Mouse (Mus musculus) neural tube, embryonic 11.5 days (tissue): Measurements from ENCODE around the gene Ptprg. TPM values are rescaled to one million over a fixed set of nuclear protein-coding genes. Genes with fewer than 3 reads are reported as not detected.

Source experiments
- ATAC-seq: fragments of 200-750 bp; cut with Nextera tagmentation; 2 replicates; pipeline ENCODE4 v1.8.0; 2017; ENCODE audit warnings: moderate number of reproducible peaks, mild to moderate bottlenecking, moderate TSS enrichment, moderate library complexity; ENCODE audit not compliant: insufficient read depth, low FRiP score, low TSS enrichment
- DNase-seq: peaks from one replicate; pipeline ENCODE4 v3.0.0-alpha.2; 2015; ENCODE audit warnings: low spot score
- H3K27ac ChIP-seq: fragments of 300-500 bp; sonication (generic); 2 replicates; pipeline ENCODE4 v1.5.1; 2014; ENCODE audit warnings: low read depth, mild to moderate bottlenecking, low read length
- H3K27me3 ChIP-seq: fragments of 300-500 bp; sonication (generic); 2 replicates; pipeline ENCODE4 v1.6.1; 2014; ENCODE audit warnings: mild to moderate bottlenecking, low read length, mixed read lengths; ENCODE audit not compliant: control insufficient read depth, insufficient read depth
- H3K36me3 ChIP-seq: fragments of 300-500 bp; sonication (generic); 2 replicates; pipeline ENCODE4 v1.6.1; 2014; ENCODE audit warnings: mild to moderate bottlenecking, low read length, moderate library complexity, mixed read lengths; ENCODE audit not compliant: control insufficient read depth, insufficient read depth
- H3K4me1 ChIP-seq: fragments of 300-500 bp; sonication (generic); 2 replicates; pipeline ENCODE4 v1.6.1; 2014; ENCODE audit warnings: low read length, mixed read lengths; ENCODE audit not compliant: control insufficient read depth, insufficient read depth
- H3K4me2 ChIP-seq: fragments of 300-500 bp; sonication (generic); 2 replicates; pipeline ENCODE4 v1.6.1; 2014; ENCODE audit warnings: low read depth, mild to moderate bottlenecking, moderate library complexity
- H3K4me3 ChIP-seq: fragments of 300-500 bp; sonication (generic); 2 replicates; pipeline ENCODE4 v1.5.1; 2014; ENCODE audit warnings: low read depth, low read length
- H3K9ac ChIP-seq: fragments of 300-500 bp; sonication (generic); 2 replicates; pipeline ENCODE4 v1.6.1; 2014; ENCODE audit warnings: mild to moderate bottlenecking, low read length
- H3K9me3 ChIP-seq: fragments of 300-500 bp; sonication (generic); 2 replicates; pipeline ENCODE4 v1.6.1; 2016; ENCODE audit warnings: low read length; ENCODE audit not compliant: control insufficient read depth
- WGBS: fragments of 180-500 bp; shearing (Covaris S2); extraction: QIAGEN DNeasy Blood & Tissue Kit; methylation state at CpG from one replicate; pipeline ENCODE4 v1.1.7; 2014; 5-methylcytosine and 5-hydroxymethylcytosine counted together
- polyA plus RNA-seq: library from polyadenylated mRNA; unstranded; fragments of >200 nt; fragmentation: Nextera tagmentation; extraction: Ambion mirVana; gene quantifications from 2 replicates; pipeline ENCODE4 v1.2.1, GENCODE M21; 2014

Gene Ptprg
- polyA plus RNA-seq, 1 experiment from 2014 or later = 40.8 TPM

DNA sequence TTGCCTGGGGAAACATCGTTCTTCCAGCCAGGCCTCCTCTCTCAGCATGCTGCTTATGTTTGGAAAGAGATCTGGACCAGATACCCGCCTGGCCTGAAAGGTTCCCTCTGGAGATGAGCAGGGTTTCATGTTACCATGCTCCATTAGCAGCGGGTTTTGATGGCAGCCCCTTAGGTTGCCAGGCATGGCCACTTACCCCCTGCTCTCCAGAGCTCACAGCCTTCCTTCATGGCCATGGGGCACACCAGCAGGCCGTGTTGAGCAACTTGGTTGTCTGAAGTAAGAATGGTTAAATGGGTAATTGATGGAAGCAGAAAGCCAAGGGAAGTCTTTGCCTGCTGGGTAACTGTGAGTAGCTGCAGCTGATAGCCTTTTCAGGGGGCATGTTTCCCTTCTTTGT is 274.8 kb downstream of the Ptprg start:
- WGBS = 30% methylated on average over 4 of the region's 4 CpGs

DNA sequence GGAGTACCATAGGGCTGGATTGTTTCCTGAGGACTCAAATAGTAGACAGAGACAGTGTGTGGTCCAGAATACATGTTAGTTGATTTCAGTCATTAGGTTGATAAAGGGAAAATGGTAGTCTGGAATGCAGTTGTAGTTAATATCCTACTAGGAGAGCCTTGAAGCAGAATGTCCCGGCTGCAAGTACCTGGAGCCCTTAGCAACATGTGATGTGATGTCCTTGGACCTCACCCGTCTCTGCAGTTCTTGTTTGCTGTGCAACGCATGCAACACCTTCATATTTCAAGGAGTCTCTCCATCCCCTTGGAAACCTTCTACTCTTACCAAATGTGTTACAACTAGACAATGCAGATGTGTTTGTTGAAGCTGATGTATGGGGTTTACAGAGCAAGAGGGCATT is 280.3 kb downstream of the Ptprg start:
- Histone ChIP-seq H3K9ac (no peak overlapping the region), H3K9me3 (no peaks in the 10 kb centered on the region), H3K36me3 (no peaks in the 10 kb centered on the region), H3K4me2 (no peak overlapping the region), H3K4me1 (no peaks in the 10 kb centered on the region), H3K27me3 (no peaks in the 10 kb centered on the region), H3K27ac (no peak overlapping the region), H3K4me3 (no peak overlapping the region)
- ATAC-seq = no peak
- 82% methylated on average over 3 of the region's 3 CpGs for WGBS
- DNase-seq = no peak

More for the DNA sequence above, 274.8 kb downstream of the Ptprg start:
- no peak overlapping the region for H3K4me3 ChIP-seq
- no peaks in the 10 kb centered on the region for H3K36me3 ChIP-seq
- H3K9ac ChIP-seq = no peak overlapping the region
- H3K27me3 ChIP-seq = no peaks in the 10 kb centered on the region
- ATAC-seq = no peak
- no peak overlapping the region for H3K27ac ChIP-seq
- no peaks in the 10 kb centered on the region for H3K9me3 ChIP-seq
- DNase-seq = no peak
- 0 out of 2 replicates have a peak, but pooled peaks cover 1% of the 10 kb centered on the region for H3K4me1 ChIP-seq
- no peak overlapping the region for H3K4me2 ChIP-seq

DNA sequence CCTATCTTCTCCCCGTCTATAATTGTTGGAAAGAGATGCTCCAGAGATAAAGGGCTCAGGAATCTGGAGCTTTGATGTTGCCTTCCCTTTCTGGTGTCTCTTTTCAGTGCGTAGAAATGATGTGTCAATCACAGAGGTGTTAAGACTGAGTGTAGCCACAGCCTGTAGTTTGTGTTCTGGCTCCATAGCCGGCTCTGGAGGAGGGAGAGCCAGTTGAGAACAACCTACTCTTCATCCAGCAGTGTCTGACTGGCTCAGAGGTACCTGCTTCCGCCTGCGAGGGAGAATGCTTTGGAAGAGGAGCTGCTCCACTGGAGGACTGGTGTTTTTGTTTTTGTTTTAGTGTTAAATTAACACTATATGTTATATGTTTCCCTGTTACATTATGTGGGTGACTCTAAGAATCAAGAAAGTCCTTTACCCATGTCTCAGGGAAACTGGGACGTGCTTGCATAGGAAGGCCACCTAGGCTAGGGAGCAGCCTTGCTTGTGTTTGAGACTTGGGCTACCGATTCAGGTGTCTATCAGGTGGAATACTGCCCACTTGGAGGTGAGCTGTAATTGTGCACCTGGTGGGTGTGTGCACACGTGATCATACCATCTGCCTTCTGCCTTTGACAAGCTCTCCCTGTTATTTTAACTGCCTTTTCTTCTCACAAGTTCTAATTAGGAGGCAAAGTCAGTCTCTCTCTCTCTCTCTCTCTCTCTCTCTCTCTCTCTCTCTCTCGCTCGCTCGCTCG is 282.5 kb downstream of the Ptprg start:
- Histone ChIP-seq H3K27ac (no peak overlapping the region), H3K4me1 (no peaks in the 10 kb centered on the region), H3K36me3 (no peaks in the 10 kb centered on the region), H3K9ac (no peak overlapping the region), H3K4me3 (no peak overlapping the region), H3K4me2 (no peak overlapping the region), H3K9me3 (no peaks in the 10 kb centered on the region), H3K27me3 (no peaks in the 10 kb centered on the region)
- DNase-seq (no peak), ATAC-seq (no peak)
- 83% methylated on average over 12 of the region's 12 CpGs for WGBS

DNA sequence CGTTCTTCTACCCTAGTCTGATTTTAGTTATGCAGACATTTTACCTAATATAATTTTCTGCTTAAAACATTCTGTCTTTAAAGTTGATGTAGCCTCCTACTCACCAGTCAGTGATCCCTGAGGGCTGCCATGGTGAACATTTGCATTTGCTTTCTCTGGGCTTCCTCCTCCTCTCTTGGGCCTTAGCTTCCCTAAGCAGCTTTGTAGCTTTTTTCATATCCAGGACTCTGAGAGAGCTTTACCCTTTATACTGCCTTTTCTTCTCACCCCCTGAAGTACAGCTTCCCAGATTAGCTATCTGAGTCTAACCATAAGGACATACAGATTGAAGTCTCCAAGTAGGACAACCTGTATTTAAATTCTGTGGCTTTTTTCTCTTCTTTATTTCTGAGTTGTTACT is 284.4 kb downstream of the Ptprg start:
- Histone ChIP-seq H3K27ac (no peak overlapping the region), H3K4me1 (no peaks in the 10 kb centered on the region), H3K4me3 (no peak overlapping the region), H3K36me3 (no peaks in the 10 kb centered on the region), H3K4me2 (no peak overlapping the region), H3K9me3 (no peaks in the 10 kb centered on the region), H3K9ac (no peak overlapping the region), H3K27me3 (no peaks in the 10 kb centered on the region)
- no peak for ATAC-seq
- DNase-seq = no peak
- 89% methylated on average over 1 of the region's 1 CpGs for whole genome bisulfite sequencing

DNA sequence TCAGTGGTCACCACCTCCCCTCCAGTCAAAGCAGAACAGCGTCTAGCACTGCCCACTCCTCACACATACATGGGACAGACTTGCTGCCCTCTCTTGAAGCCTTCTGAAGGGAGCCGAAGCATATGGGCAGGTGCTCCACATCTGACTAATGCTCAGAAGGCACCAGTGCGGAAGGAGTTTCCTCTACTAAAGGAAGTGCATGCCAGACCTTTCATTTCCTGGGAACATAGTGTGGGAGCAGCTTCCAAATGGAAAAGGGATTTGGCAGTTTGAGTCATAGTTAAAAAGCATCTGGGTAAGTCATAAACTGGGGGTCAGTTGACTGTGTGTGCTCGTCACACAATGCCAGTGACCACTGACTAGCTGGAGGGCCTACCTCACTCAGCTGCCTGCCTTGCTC is 288.3 kb downstream of the Ptprg start:
- 68% methylated on average over 4 of the region's 4 CpGs for WGBS
- no peak overlapping the region for H3K4me2 ChIP-seq
- no peaks in the 10 kb centered on the region for H3K36me3 ChIP-seq
- H3K9ac ChIP-seq = no peak overlapping the region
- H3K4me1 ChIP-seq = no peaks in the 10 kb centered on the region
- no peaks in the 10 kb centered on the region for H3K9me3 ChIP-seq
- no peak overlapping the region for H3K4me3 ChIP-seq
- ATAC-seq (no peak), DNase-seq (no peak)
- H3K27ac ChIP-seq = no peak overlapping the region
- no peaks in the 10 kb centered on the region for H3K27me3 ChIP-seq

DNA sequence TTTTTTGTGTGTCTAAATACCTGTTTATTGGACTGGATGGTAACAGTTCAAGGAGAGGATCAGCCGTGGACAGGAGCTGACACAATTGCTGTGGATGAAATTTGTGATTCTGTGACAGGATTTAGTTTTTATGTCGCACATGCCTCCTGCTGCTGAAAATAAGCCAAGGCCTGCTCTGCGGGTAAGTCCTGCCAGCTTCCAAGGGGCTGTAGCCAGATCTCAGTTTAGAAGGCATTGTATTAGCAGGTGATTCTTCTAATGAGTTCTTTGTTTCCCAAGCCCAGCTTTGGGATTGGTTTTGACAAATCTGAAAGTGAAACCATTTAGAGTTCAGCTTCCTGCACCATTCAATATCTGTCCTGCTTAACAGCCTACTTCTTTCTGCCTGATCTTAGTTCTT is 299.6 kb downstream of the Ptprg start:
- Histone ChIP-seq H3K27ac (no peak overlapping the region), H3K4me3 (no peak overlapping the region), H3K9me3 (no peaks in the 10 kb centered on the region), H3K4me2 (no peak overlapping the region), H3K36me3 (no peaks in the 10 kb centered on the region), H3K9ac (no peak overlapping the region), H3K4me1 (peaks cover 3% of the 10 kb centered on the region; the same call in 1 of the 2 replicates), H3K27me3 (no peaks in the 10 kb centered on the region)
- DNase-seq (no peak), ATAC-seq (no peak)
- 87% methylated on average over 3 of the region's 3 CpGs for WGBS

DNA sequence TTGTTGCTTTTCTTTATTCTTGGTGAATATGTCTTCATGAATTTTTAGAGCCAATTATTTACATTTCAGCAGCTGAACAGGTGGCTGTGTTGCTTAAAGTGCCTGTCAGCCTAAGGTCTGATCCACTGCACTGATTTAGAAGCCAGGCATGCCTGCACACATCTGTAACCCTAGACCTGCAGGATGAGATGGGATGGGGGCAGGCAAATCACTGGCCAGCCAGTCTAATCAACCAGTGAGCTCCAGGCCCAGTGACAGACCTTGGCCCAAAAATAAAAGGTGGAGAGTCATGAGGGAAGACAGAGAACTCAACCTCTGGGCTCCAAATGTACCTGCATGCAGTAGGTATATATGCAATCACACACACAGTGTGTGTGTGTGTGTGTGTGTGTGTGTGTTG is 302.2 kb downstream of the Ptprg start:
- Histone ChIP-seq H3K4me3 (no peak overlapping the region), H3K9ac (no peak overlapping the region), H3K4me2 (no peak overlapping the region), H3K4me1 (peaks cover 6% of the 10 kb centered on the region; the same call in 1 of the 2 replicates), H3K27me3 (no peaks in the 10 kb centered on the region), H3K27ac (no peak overlapping the region), H3K9me3 (no peaks in the 10 kb centered on the region), H3K36me3 (no peaks in the 10 kb centered on the region)
- ATAC-seq (no peak), DNase-seq (no peak)

DNA sequence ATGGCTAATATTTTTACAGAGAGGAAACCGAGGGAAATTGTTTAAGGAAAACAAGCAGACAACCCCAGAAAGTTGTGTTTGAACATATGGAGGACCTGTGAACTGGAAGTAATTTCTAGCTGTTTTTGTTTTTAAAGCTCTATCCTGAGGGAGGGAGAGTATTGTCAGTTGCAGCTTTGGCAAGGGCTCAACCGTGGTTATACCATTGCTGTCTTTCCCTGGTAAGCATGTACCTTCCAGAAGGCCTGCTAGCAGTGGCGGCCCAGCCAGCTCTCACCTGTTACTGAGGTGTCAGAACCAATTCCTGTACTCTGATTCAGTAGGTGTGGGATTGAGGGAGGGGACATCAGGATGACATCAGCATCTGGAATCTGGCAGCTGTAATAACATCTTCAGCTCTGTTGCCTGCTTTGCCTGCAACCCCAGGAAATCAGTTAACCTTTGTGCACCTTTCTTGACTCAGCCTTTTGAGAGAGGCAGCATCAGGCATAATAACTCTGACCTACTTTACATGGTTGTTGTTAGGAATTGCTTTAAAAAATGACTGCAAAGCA is 304.7 kb downstream of the Ptprg start:
- 54% methylated on average over 3 of the region's 3 CpGs for WGBS

DNA sequence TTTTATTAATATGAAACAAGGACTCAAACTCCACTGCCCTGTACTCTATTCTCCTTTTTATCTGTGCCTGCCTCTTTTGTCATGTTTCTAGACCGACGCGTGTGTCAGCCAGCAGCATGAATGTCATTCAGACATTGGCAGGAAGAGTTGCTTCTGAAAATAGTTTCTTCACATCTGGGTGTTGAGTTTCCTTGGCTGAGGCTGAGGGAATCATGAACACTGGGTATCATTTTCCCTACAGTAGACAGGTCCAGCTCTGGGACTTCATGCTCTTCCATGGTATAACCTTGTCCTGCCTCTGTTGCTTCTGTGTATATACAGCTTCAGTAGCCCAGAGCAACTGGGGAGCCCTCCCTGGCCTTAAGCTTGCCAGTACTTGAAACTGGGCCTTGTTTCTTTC is 310.0 kb downstream of the Ptprg start:
- Histone ChIP-seq H3K9me3 (no peaks in the 10 kb centered on the region), H3K4me3 (no peak overlapping the region), H3K27ac (no peak overlapping the region), H3K4me2 (no peak overlapping the region), H3K36me3 (no peaks in the 10 kb centered on the region), H3K27me3 (no peaks in the 10 kb centered on the region), H3K4me1 (no peaks in the 10 kb centered on the region; the same call in 1 of the 2 replicates), H3K9ac (no peak overlapping the region)
- ATAC-seq = no peak
- WGBS = 83% methylated on average over 3 of the region's 3 CpGs
- DNase-seq = no peak

More for the DNA sequence above, 304.7 kb downstream of the Ptprg start:
- no peak for ATAC-seq
- no peak for DNase-seq
- no peak overlapping the region for H3K27ac ChIP-seq
- no peak overlapping the region for H3K9ac ChIP-seq
- peaks cover 6% of the 10 kb centered on the region; the same call in 1 of the 2 replicates for H3K4me1 ChIP-seq
- H3K9me3 ChIP-seq = no peaks in the 10 kb centered on the region
- H3K27me3 ChIP-seq = no peaks in the 10 kb centered on the region
- H3K4me2 ChIP-seq = no peak overlapping the region
- H3K36me3 ChIP-seq = no peaks in the 10 kb centered on the region
- H3K4me3 ChIP-seq = no peak overlapping the region
